Mouse (Mus musculus) olfactory bulb, adult 2 months (tissue): ENCODE measurements around the gene Cnnm3.

Experiments used
- CTCF ChIP-seq: fragments of 200-500 bp; IDR thresholded peaks from 2 replicates; pipeline ENCODE4 v1.5.1; 2012; ENCODE audit warnings: low read depth, mild to moderate bottlenecking, low read length, moderate library complexity; ENCODE audit not compliant: insufficient read depth
- POLR2A ChIP-seq: fragments of 200-500 bp; IDR thresholded peaks from 2 replicates; pipeline ENCODE4 v1.6.1; 2012; ENCODE audit warnings: mild to moderate bottlenecking, low read depth, low read length, moderate library complexity; ENCODE audit not compliant: insufficient read depth

- TF ChIP-seq POLR2A, result no peak
- no peak for TF ChIP-seq CTCF
Measured at GRCm38 (mm10) chr1:36555798-36556395, 44.2 kb downstream of the Cnnm3 start.
